Mouse (Mus musculus) G1E (cell line): ENCODE data around the gene Znrd1as.

Experiments
- CTCF ChIP-seq: IDR thresholded peaks from 2 replicates; pipeline ENCODE4 v1.5.1; 2012; ENCODE audit warnings: low read depth, low read length, inconsistent platforms, mixed read lengths
- GATA2 ChIP-seq: IDR thresholded peaks from 2 replicates; pipeline ENCODE4 v1.6.1; 2012; ENCODE audit warnings: low read depth, low read length, inconsistent platforms, borderline replicate concordance

GRCm38 (mm10) chr17:36927496-36928120, 30.8 kb upstream of the Znrd1as start:
- TF ChIP-seq CTCF (no peak), GATA2 (no peak)
